Mouse (Mus musculus) intestine, embryonic 15.5 days (tissue): ENCODE results near the gene Fuom. TPM values are rescaled to one million over a fixed set of nuclear protein-coding genes. Genes with fewer than 3 reads are reported as not detected.

ENCODE experiments used
- ATAC-seq: fragments of 200-750 bp; cut with Nextera tagmentation; 2 replicates; pipeline ENCODE4 v1.8.0; 2017; ENCODE audit warnings: moderate TSS enrichment, moderate library complexity
- H3K27ac ChIP-seq: fragments of 300-500 bp; sonication (generic); 2 replicates; pipeline ENCODE4 v1.5.1; 2015; ENCODE audit warnings: mild to moderate bottlenecking, inconsistent platforms
- H3K27me3 ChIP-seq: fragments of 300-500 bp; sonication (generic); replicated peaks from 2 replicates; pipeline ENCODE4 v1.6.1; 2015; ENCODE audit warnings: inconsistent platforms
- H3K36me3 ChIP-seq: fragments of 300-500 bp; sonication (generic); 2 replicates; pipeline ENCODE4 v1.6.1; 2015; ENCODE audit warnings: inconsistent platforms
- H3K4me1 ChIP-seq: fragments of 300-500 bp; sonication (generic); replicated peaks from 2 replicates; pipeline ENCODE4 v1.6.1; 2015; ENCODE audit warnings: inconsistent platforms
- H3K4me2 ChIP-seq: fragments of 300-500 bp; sonication (generic); replicated peaks from 2 replicates; pipeline ENCODE4 v1.6.1; 2015; ENCODE audit warnings: mild to moderate bottlenecking, inconsistent platforms
- H3K4me3 ChIP-seq: fragments of 300-500 bp; sonication (generic); replicated peaks from 2 replicates; pipeline ENCODE4 v1.5.1; 2015; ENCODE audit warnings: inconsistent platforms
- H3K9ac ChIP-seq: fragments of 300-500 bp; sonication (generic); 2 replicates; pipeline ENCODE4 v1.6.1; 2015; ENCODE audit warnings: inconsistent platforms
- H3K9me3 ChIP-seq: fragments of 300-500 bp; sonication (generic); 2 replicates; pipeline ENCODE4 v1.6.1; 2016; ENCODE audit warnings: inconsistent platforms
- WGBS: fragments of 180-500 bp; shearing (Covaris S2); methylation state at CpG from one replicate; pipeline ENCODE4 v1.1.7; 2015; 5-methylcytosine and 5-hydroxymethylcytosine counted together
- polyA plus RNA-seq: library from polyadenylated mRNA; unstranded; fragments of >200 nt; fragmentation: Nextera tagmentation; extraction: Ambion mirVana; gene quantifications from 2 replicates; pipeline ENCODE4 v1.2.1, GENCODE M21; 2015

Gene Fuom
- polyA plus RNA-seq, 1 experiment from 2014 or later: 53.5 TPM

- ATAC-seq: no peak
- H3K9ac ChIP-seq: no peak overlapping the region
- H3K36me3 ChIP-seq: no peaks in the 10 kb centered on the region
- H3K27ac ChIP-seq: no peak overlapping the region
- H3K4me3 ChIP-seq: peak overlapping the region; percentile 44
- H3K4me1 ChIP-seq: peaks cover 23% of the 10 kb centered on the region
- H3K27me3 ChIP-seq: peaks cover 80% of the 10 kb centered on the region
- H3K9me3 ChIP-seq: no peaks in the 10 kb centered on the region
- WGBS: under 1% methylated on average over 33 of the region's 33 CpGs
- peak overlapping the region; percentile 90 for H3K4me2 ChIP-seq
Measured at GRCm38 (mm10) chr7:140047811-140048311, 54.4 kb downstream of the Fuom start.

Other genes with a start within 250 kb of the Fuom start
- 0.13 and 0.24 TPM in 2 replicates for gene Kndc1, start 207.7 kb downstream of the Fuom start, polyA plus RNA-seq
- gene Utf1, start 158.7 kb downstream of the Fuom start, polyA plus RNA-seq: not detected in 2 replicates
- 0.15 and 0.24 TPM in 2 replicates for gene 6430531B16Rik, start 123.7 kb downstream of the Fuom start, polyA plus RNA-seq
- 1.3 and 2.2 TPM in 2 replicates for gene Adam8, start 109.9 kb downstream of the Fuom start, polyA plus RNA-seq
- gene Zfp511, start 66.0 kb downstream of the Fuom start, polyA plus RNA-seq: 32.2 and 32.9 TPM in 2 replicates
- 39.8 and 41.3 TPM in 2 replicates for gene Tubgcp2, start 65.8 kb downstream of the Fuom start, polyA plus RNA-seq
- not detected in 2 replicates for gene Msx3, start 53.4 kb downstream of the Fuom start, polyA plus RNA-seq
- 3.4 and 3.7 TPM in 2 replicates for gene Caly, start 19.9 kb downstream of the Fuom start, polyA plus RNA-seq
- 487 and 598 TPM in 2 replicates for gene Prap1, start 9.0 kb downstream of the Fuom start, polyA plus RNA-seq
- gene Paox, start 13.4 kb upstream of the Fuom start, polyA plus RNA-seq: 38.3 and 38.4 TPM in 2 replicates
- gene Echs1, start 14.0 kb upstream of the Fuom start, polyA plus RNA-seq: 183 and 188 TPM in 2 replicates
- gene Mtg1, start 35.1 kb upstream of the Fuom start, polyA plus RNA-seq: 24.0 and 27.3 TPM in 2 replicates
- 1.2 and 1.7 TPM in 2 replicates for gene Sprn, start 52.4 kb upstream of the Fuom start, polyA plus RNA-seq
- gene Olfr522, start 62.3 kb upstream of the Fuom start, polyA plus RNA-seq: not detected in 2 replicates
- gene Olfr523, start 70.8 kb upstream of the Fuom start, polyA plus RNA-seq: not detected in 2 replicates
- not detected in 2 replicates for gene Olfr524, start 103.5 kb upstream of the Fuom start, polyA plus RNA-seq
- gene Cd163l1, start 115.8 kb upstream of the Fuom start, polyA plus RNA-seq: 0.09 and 0.20 TPM in 2 replicates
- not detected in 2 replicates for gene 5830411N06Rik, start 144.8 kb upstream of the Fuom start, polyA plus RNA-seq
- not detected in 2 replicates for gene Olfr525, start 218.4 kb upstream of the Fuom start, polyA plus RNA-seq
- gene Olfr527, start 231.6 kb upstream of the Fuom start, polyA plus RNA-seq: not detected in 2 replicates